Mouse (Mus musculus) midbrain, embryonic 11.5 days (tissue): ENCODE measurements around the gene Appl1. TPM values are rescaled to one million over a fixed set of nuclear protein-coding genes. Genes with fewer than 3 reads are reported as not detected.

Experiments
- ATAC-seq: fragments of 200-750 bp; cut with Nextera tagmentation; 2 replicates; pipeline ENCODE4 v1.8.0; 2017; ENCODE audit warnings: moderate TSS enrichment, moderate library complexity; ENCODE audit not compliant: low FRiP score
- DNase-seq: peaks from one replicate; pipeline ENCODE4 v3.0.0; 2015; ENCODE audit warnings: low spot score; ENCODE audit errors: missing footprints
- H3K27ac ChIP-seq: fragments of 300-500 bp; sonication (generic); 2 replicates; pipeline ENCODE4 v1.5.1; 2014; ENCODE audit warnings: low read depth, low read length
- H3K27me3 ChIP-seq: fragments of 300-500 bp; sonication (generic); 2 replicates; pipeline ENCODE4 v1.6.1; 2014; ENCODE audit warnings: mild to moderate bottlenecking, low read length, moderate library complexity, mixed read lengths; ENCODE audit not compliant: control insufficient read depth, insufficient read depth
- H3K36me3 ChIP-seq: fragments of 300-500 bp; sonication (generic); 2 replicates; pipeline ENCODE4 v1.6.1; 2014; ENCODE audit warnings: mild to moderate bottlenecking, low read length, moderate library complexity, mixed read lengths; ENCODE audit not compliant: control insufficient read depth, insufficient read depth
- H3K4me1 ChIP-seq: fragments of 300-500 bp; sonication (generic); 2 replicates; pipeline ENCODE4 v1.6.1; 2014; ENCODE audit warnings: low read length; ENCODE audit not compliant: control insufficient read depth, insufficient read depth
- H3K4me2 ChIP-seq: fragments of 300-500 bp; sonication (generic); 2 replicates; pipeline ENCODE4 v1.6.1; 2014; ENCODE audit warnings: mild to moderate bottlenecking, moderate library complexity
- H3K4me3 ChIP-seq: fragments of 300-500 bp; sonication (generic); 2 replicates; pipeline ENCODE4 v1.5.1; 2014; ENCODE audit warnings: low read depth, low read length
- H3K9ac ChIP-seq: fragments of 300-500 bp; sonication (generic); 2 replicates; pipeline ENCODE4 v1.6.1; 2014; ENCODE audit warnings: low read length
- H3K9me3 ChIP-seq: fragments of 300-500 bp; sonication (generic); 2 replicates; pipeline ENCODE4 v1.6.1; 2016; ENCODE audit warnings: low read length; ENCODE audit not compliant: control insufficient read depth
- WGBS: fragments of 180-500 bp; shearing (Covaris S2); extraction: QIAGEN DNeasy Blood & Tissue Kit; methylation state at CpG from one replicate; pipeline ENCODE4 v1.1.7; 2014; 5-methylcytosine and 5-hydroxymethylcytosine counted together
- polyA plus RNA-seq: library from polyadenylated mRNA; unstranded; fragments of >200 nt; fragmentation: Nextera tagmentation; extraction: Ambion mirVana; gene quantifications from 2 replicates; pipeline ENCODE4 v1.2.1, GENCODE M21; 2014

Gene Appl1
- polyA plus RNA-seq: 35.5 and 38.5 TPM in 2 replicates

GRCm38 (mm10) chr14:26971106-26971789 is at the start of gene Appl1:
Gene Appl1 (minus strand): TSS chr14:26971232.
- ATAC-seq (no peak), DNase-seq (no peak)
- H3K27me3 ChIP-seq: no peaks in the 10 kb centered on the region
- peak within 1 kb of the TSS; percentile 78 for H3K9ac ChIP-seq
- H3K9me3 ChIP-seq: no peaks in the 10 kb centered on the region
- H3K27ac ChIP-seq: peak within 1 kb of the TSS; percentile 76
- peaks cover 4% of the 10 kb centered on the region; the same call in 1 of the 2 replicates for H3K4me1 ChIP-seq
- WGBS: 51% methylated on average over 10 of the region's 10 CpGs
- peak within 1 kb of the TSS; percentile 87 for H3K4me3 ChIP-seq
- peak within 1 kb of the TSS; percentile 58 for H3K4me2 ChIP-seq
- no peaks in the 10 kb centered on the region for H3K36me3 ChIP-seq

- Histone ChIP-seq H3K27me3 (no peaks in the 10 kb centered on the region), H3K4me2 (no peak overlapping the region), H3K9me3 (no peaks in the 10 kb centered on the region), H3K4me3 (no peak overlapping the region), H3K4me1 (no peaks in the 10 kb centered on the region), H3K36me3 (no peaks in the 10 kb centered on the region), H3K27ac (no peak overlapping the region), H3K9ac (no peak overlapping the region)
- 91% methylated on average over 14 of the region's 14 CpGs for WGBS
- no peak for DNase-seq
- ATAC-seq: no peak
Measured at GRCm38 (mm10) chr14:27019850-27020249, 48.8 kb upstream of the Appl1 start.

DNA sequence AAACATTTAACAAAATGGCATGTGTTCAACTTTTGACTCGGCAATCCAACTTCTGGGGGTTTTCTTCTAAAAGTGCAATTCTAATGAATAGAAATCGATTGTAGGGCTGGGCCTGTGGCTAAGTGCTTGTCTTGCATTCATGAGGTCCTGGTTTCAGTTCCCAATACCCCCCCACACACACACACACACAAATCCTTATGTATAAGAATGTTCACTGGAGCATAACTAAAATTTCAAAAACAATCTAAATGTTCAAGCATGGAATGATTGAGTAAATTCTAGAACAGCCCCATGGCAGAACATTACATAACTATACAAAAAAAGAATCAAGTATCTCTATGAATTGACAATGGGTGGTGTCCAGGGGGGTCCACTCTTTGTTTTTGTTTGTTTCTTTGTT is 46.9 kb upstream of the Appl1 start:
- Histone ChIP-seq H3K36me3 (no peaks in the 10 kb centered on the region), H3K27me3 (no peaks in the 10 kb centered on the region), H3K27ac (no peak overlapping the region), H3K4me1 (no peaks in the 10 kb centered on the region), H3K4me3 (no peak overlapping the region), H3K9ac (no peak overlapping the region), H3K4me2 (no peak overlapping the region), H3K9me3 (no peaks in the 10 kb centered on the region)
- no peak for DNase-seq
- 90% methylated on average over 2 of the region's 2 CpGs for WGBS
- no peak for ATAC-seq

DNA sequence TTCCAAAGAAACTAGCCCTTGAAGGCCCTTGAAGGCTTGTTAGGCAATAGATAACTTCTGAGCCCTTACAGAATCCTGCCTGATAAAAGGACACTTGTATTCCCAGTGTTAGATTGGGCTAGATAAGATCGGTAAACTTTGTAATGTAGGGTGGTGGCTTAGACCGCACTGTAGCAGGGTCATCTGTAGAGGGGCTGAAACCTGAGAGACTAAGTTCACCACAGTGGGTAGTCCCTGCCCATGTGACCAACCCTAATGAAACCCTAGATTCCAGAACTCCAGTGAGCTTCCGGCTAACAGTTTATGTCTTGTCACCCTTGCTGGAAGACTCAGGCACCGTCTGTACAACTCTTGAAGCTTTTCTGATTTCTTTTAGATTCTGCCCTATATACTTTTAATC is 42.6 kb upstream of the Appl1 start:
- H3K4me2 ChIP-seq: no peak overlapping the region
- no peaks in the 10 kb centered on the region for H3K36me3 ChIP-seq
- no peak overlapping the region for H3K4me3 ChIP-seq
- ATAC-seq (no peak), DNase-seq (no peak)
- no peaks in the 10 kb centered on the region for H3K4me1 ChIP-seq
- WGBS: 77% methylated on average over 4 of the region's 4 CpGs
- H3K9me3 ChIP-seq: no peaks in the 10 kb centered on the region
- H3K9ac ChIP-seq: no peak overlapping the region
- no peaks in the 10 kb centered on the region for H3K27me3 ChIP-seq
- H3K27ac ChIP-seq: no peak overlapping the region

DNA sequence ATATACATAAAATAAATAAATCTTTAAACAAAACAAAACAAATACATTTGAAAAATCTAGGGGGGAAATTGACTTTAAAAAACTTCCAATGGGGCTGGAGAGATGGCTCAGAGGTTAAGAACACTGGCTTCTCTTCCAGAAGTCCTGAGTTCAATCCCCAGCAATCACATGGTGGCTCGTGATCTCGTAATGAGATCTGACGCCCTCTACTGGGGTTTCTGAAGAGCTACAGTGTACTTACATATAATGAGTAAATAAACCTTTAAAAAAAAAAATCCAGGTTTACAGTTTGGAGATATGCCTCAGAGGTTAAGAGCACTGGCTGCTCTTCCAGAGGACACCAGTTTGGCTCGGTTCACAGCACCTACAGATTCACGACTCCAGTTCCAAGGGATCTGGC is 40.5 kb upstream of the Appl1 start:
- H3K27ac ChIP-seq: no peak overlapping the region
- H3K36me3 ChIP-seq: no peaks in the 10 kb centered on the region
- no peaks in the 10 kb centered on the region for H3K27me3 ChIP-seq
- H3K9ac ChIP-seq: no peak overlapping the region
- no peaks in the 10 kb centered on the region for H3K9me3 ChIP-seq
- no peak overlapping the region for H3K4me3 ChIP-seq
- H3K4me1 ChIP-seq: no peaks in the 10 kb centered on the region
- no peak overlapping the region for H3K4me2 ChIP-seq
- ATAC-seq (no peak), DNase-seq (no peak)
- 82% methylated on average over 5 of the region's 5 CpGs for WGBS

DNA sequence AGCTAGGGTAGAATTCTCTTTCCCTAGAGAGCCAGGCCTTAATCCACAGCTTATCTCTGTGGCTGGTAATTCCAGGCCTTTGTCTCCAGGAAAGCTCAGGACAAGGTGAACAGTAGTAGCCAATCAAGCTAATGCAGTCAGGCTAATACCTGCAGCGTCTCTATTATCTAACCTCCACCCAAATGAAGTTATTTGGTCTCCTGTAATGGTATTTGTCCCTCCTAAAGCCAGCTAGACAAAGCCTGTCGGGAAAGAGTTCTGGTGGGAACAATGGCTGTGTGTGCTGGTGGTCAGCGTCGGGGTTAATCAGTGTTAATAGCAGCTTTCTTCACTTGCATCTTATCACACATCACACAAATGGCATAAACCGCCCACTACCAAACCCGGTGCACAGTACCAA is 34.9 kb upstream of the Appl1 start:
- no peaks in the 10 kb centered on the region for H3K9me3 ChIP-seq
- no peak overlapping the region for H3K9ac ChIP-seq
- ATAC-seq (no peak), DNase-seq (peak; percentile 89)
- H3K4me2 ChIP-seq: no peak overlapping the region
- H3K4me3 ChIP-seq: no peak overlapping the region
- H3K27me3 ChIP-seq: no peaks in the 10 kb centered on the region
- WGBS: 7% methylated on average over 6 of the region's 6 CpGs
- peaks cover 7% of the 10 kb centered on the region; the same call in 1 of the 2 replicates for H3K4me1 ChIP-seq
- H3K36me3 ChIP-seq: no peaks in the 10 kb centered on the region
- no peak overlapping the region for H3K27ac ChIP-seq

DNA sequence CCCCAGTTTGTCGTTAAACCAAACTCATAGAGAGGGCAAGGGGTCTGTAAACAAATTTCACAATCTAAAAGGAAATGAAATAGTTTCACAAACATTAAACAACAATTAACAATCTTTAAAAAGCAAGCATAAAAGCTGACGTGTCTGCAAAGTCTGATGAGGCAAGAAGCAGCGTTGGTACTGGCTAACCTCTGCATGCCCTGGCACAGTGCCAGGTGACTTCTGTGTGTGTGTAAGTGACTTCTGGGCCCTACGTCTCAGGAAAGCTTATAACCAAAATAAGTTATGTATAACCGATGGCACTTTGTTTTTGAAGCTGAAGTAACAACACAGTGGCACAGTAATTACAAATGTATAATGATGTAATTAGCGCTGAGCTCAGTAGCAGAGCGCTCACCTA is 33.9 kb upstream of the Appl1 start:
- no peaks in the 10 kb centered on the region for H3K27me3 ChIP-seq
- DNase-seq: no peak
- peaks cover 7% of the 10 kb centered on the region; the same call in 1 of the 2 replicates for H3K4me1 ChIP-seq
- no peaks in the 10 kb centered on the region for H3K36me3 ChIP-seq
- no peak overlapping the region for H3K9ac ChIP-seq
- no peaks in the 10 kb centered on the region for H3K9me3 ChIP-seq
- no peak for ATAC-seq
- H3K4me3 ChIP-seq: no peak overlapping the region
- WGBS: 75% methylated on average over 7 of the region's 7 CpGs
- no peak overlapping the region for H3K27ac ChIP-seq
- no peak overlapping the region for H3K4me2 ChIP-seq

DNA sequence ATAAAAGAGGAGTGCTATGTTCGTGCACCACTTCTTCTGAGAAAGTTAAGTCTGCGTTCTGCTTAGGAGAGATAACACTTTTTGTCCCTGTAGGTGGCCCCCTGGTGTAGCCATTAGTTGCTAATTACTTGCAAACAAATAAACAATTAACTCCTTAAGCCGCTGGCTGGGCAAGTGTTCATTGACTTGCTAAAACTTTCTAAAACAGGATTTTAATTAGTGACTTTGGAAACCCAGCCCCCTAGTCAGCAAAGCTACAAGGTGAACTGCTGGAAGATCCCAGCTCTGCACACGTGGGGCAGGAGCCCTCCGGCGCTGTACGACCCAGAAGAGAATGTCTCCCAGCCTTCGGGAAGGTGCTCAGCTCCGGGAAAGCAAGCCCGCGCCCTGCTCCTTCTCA is 29.4 kb upstream of the Appl1 start:
- ATAC-seq (no peak), DNase-seq (peak; percentile 80)
- no peaks in the 10 kb centered on the region for H3K9me3 ChIP-seq
- no peak overlapping the region for H3K4me2 ChIP-seq
- no peak overlapping the region for H3K27ac ChIP-seq
- no peaks in the 10 kb centered on the region for H3K27me3 ChIP-seq
- no peaks in the 10 kb centered on the region; the same call in 1 of the 2 replicates for H3K4me1 ChIP-seq
- no peak overlapping the region for H3K9ac ChIP-seq
- 2% methylated on average over 11 of the region's 11 CpGs for WGBS
- no peaks in the 10 kb centered on the region for H3K36me3 ChIP-seq
- no peak overlapping the region for H3K4me3 ChIP-seq

DNA sequence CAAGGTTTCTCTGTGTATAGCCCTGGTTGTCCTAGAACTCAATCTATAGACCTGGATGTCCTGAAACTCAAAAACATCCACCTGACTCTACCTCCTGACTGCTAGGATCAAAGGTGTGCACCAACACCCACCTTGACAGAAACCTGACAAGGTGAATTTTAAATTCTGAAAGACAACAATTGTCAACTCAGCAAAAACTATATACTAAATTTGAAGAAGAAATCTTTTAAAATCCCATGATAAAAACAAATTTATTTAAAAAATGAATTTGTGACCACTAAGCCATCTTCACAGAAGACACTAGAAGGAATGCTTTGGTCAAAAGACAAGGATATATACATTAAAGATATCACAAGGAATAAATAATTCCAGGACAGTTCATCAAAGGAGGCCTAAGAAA is 25.2 kb upstream of the Appl1 start:
- Histone ChIP-seq H3K9ac (no peak overlapping the region), H3K9me3 (no peaks in the 10 kb centered on the region), H3K4me2 (no peak overlapping the region), H3K36me3 (no peaks in the 10 kb centered on the region), H3K27ac (no peak overlapping the region), H3K27me3 (no peaks in the 10 kb centered on the region), H3K4me1 (no peaks in the 10 kb centered on the region; the same call in 1 of the 2 replicates), H3K4me3 (no peak overlapping the region)
- DNase-seq (no peak), ATAC-seq (no peak)
